Mouse (Mus musculus) midbrain, embryonic 14.5 days (tissue): Measurements from ENCODE around the gene Avil. TPM values are rescaled to one million over a fixed set of nuclear protein-coding genes. Genes with fewer than 3 reads are reported as not detected.

Experiments
- ATAC-seq: fragments of 200-750 bp; cut with Nextera tagmentation; 2 replicates; pipeline ENCODE4 v1.8.0; 2017; ENCODE audit warnings: moderate number of reproducible peaks, moderate library complexity; ENCODE audit not compliant: low FRiP score, low TSS enrichment
- DNase-seq: peaks from one replicate; pipeline ENCODE4 v3.0.0-alpha.2; 2015
- H3K27ac ChIP-seq: fragments of 300-500 bp; sonication (generic); replicated peaks from 2 replicates; pipeline ENCODE4 v1.5.1; 2014; ENCODE audit warnings: mild to moderate bottlenecking, low read depth, low read length, moderate library complexity
- H3K27me3 ChIP-seq: fragments of 300-500 bp; sonication (generic); 2 replicates; pipeline ENCODE4 v1.6.1; 2014; ENCODE audit warnings: low read length, control low read depth, mixed read lengths; ENCODE audit not compliant: control insufficient read depth, insufficient read depth
- H3K36me3 ChIP-seq: fragments of 300-500 bp; sonication (generic); 2 replicates; pipeline ENCODE4 v1.6.1; 2014; ENCODE audit warnings: low read length, control low read depth; ENCODE audit not compliant: control insufficient read depth, insufficient read depth
- H3K4me1 ChIP-seq: fragments of 300-500 bp; sonication (generic); 2 replicates; pipeline ENCODE4 v1.6.1; 2014; ENCODE audit warnings: mild to moderate bottlenecking, antibody characterized with exemption, low read length, control low read depth; ENCODE audit not compliant: control insufficient read depth, insufficient read depth
- H3K4me2 ChIP-seq: fragments of 300-500 bp; sonication (generic); 2 replicates; pipeline ENCODE4 v1.6.1; 2014; ENCODE audit warnings: mild to moderate bottlenecking, low read length, moderate library complexity
- H3K4me3 ChIP-seq: fragments of 300-500 bp; sonication (generic); replicated peaks from 2 replicates; pipeline ENCODE4 v1.5.1; 2014; ENCODE audit warnings: low read depth, low read length
- H3K9ac ChIP-seq: fragments of 300-500 bp; sonication (generic); replicated peaks from 2 replicates; pipeline ENCODE4 v1.6.1; 2014; ENCODE audit warnings: mild to moderate bottlenecking, low read length, moderate library complexity
- H3K9me3 ChIP-seq: fragments of 300-500 bp; sonication (generic); 2 replicates; pipeline ENCODE4 v1.6.1; 2016; ENCODE audit warnings: low read length, control low read depth, mixed read lengths; ENCODE audit not compliant: control insufficient read depth
- WGBS: fragments of 180-500 bp; shearing (Covaris S2); extraction: QIAGEN DNeasy Blood & Tissue Kit; methylation state at CpG from one replicate; pipeline ENCODE4 v1.1.7; 2014; 5-methylcytosine and 5-hydroxymethylcytosine counted together
- polyA plus RNA-seq: library from polyadenylated mRNA; unstranded; fragments of >200 nt; fragmentation: Nextera tagmentation; extraction: Ambion mirVana; gene quantifications from 2 replicates; pipeline ENCODE4 v1.2.1, GENCODE M21; 2014

Gene Avil
- polyA plus RNA-seq, 1 experiment from 2014 or later, result 2.1 TPM

DNA sequence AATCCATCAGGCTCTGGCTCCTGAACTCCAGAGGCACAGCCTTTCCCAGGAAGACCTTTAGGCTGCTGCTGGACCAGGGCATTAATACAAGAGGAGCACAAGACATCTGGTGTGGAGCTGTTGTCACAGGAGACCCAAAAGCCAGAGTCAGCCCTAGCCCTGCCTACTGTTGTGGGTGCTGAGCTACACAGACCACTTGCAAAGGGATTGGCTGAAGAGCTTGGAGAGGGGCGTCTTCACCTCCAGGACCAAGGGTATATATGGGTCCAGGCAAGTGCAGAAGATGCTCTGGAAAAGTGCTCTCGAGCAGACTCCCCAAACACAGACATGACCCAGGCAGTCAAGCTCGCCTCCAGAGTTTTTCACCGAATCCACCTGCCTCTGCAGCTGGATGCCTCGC, 47.4 kb downstream of the Avil start, which contains the start of gene Cyp27b1:
TSS of gene Cyp27b1 (plus strand) at position 297 of the 400 bp plus-strand sequence.
- Histone ChIP-seq H3K4me3 (no peak within 1 kb of the TSS), H3K36me3 (peaks cover 5% of the 10 kb centered on the region; the same call in 1 of the 2 replicates), H3K9ac (no peak within 1 kb of the TSS), H3K9me3 (no peaks in the 10 kb centered on the region), H3K4me1 (no peaks in the 10 kb centered on the region), H3K4me2 (no peak within 1 kb of the TSS), H3K27me3 (peaks cover 41% of the 10 kb centered on the region), H3K27ac (no peak within 1 kb of the TSS)
- DNase-seq, result no peak
- 23% methylated on average over 5 of the region's 5 CpGs for whole genome bisulfite sequencing
- ATAC-seq, result no peak

DNA sequence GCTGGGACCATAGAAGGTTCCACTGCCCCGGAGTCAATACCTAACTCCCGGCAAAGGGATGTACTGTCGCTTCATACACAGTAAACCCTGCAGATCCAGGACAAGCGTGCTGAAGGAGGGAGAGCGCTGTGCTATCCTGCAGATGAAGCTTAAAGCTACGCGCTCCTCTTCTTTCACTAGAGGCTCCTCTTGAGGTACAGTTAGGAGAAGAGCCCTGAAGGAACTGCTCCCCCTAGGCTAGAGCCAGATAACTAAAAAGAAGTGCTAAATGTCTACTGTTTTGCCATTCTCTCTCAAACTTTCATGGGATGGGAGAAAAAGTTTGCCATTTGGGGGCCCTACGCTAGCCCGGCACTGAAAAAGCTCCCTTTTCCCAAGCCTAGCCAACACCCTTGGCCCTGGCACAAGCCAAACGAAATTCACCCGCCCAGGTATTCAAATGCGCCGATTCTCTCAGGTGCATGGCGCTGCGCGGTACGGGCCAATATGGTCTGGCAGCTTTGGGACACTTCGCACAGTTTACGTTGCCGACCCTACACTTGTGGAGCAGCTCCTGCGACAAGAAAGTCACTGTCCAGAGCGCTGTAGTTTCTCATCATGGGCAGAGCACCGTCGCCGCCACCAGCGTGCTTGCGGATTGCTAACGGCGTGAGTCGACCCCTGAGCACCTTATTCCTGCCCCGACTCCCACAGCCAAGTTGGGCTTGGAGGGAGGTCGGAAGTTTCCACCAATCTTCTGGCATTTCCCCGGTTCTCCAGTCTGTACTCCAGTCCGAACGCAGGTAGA, 48.3 kb downstream of the Avil start:
- DNase-seq, result no peak
- no peak for ATAC-seq
- peaks cover 10% of the 10 kb centered on the region for H3K36me3 ChIP-seq
- no peaks in the 10 kb centered on the region for H3K4me1 ChIP-seq
- no peak overlapping the region for H3K9ac ChIP-seq
- H3K9me3 ChIP-seq, result no peaks in the 10 kb centered on the region
- no peak overlapping the region for H3K4me2 ChIP-seq
- H3K4me3 ChIP-seq, result no peak overlapping the region
- 4% methylated on average over 35 of the region's 35 CpGs for WGBS
- no peak overlapping the region for H3K27ac ChIP-seq
- H3K27me3 ChIP-seq, result peaks cover 41% of the 10 kb centered on the region

DNA sequence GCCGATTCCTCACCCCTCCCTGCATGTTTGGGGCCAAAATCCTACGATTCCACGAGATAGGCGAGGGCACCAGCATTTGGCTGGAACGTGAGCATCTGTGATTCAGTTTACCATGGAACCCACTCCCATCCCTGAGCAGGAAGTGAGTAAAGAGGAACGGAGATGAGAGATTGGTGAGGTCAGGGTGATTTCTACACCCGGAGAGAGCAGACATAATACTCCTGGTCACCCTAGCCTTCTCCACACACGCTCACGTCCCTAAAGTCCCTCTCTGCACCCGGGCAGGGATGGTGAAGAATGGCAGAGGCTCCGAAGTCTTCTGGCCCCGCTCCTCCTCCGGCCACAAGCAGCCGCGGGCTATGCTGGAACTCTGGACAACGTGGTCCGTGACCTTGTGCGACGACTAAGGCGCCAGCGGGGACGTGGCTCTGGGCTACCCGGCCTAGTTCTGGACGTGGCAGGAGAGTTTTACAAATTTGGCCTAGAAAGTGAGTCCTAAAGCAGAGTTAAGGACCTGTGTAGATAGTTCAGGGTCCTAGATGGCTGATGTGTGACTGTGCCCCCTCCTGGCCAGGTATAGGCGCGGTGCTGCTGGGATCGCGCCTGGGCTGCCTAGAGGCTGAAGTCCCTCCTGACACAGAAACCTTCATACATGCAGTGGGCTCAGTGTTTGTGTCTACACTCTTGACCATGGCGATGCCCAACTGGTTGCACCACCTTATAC, 49.0 kb downstream of the Avil start:
- ATAC-seq (no peak), DNase-seq (no peak)
- peaks cover 41% of the 10 kb centered on the region for H3K27me3 ChIP-seq
- H3K4me1 ChIP-seq, result no peaks in the 10 kb centered on the region
- no peak overlapping the region for H3K4me3 ChIP-seq
- no peaks in the 10 kb centered on the region for H3K9me3 ChIP-seq
- H3K36me3 ChIP-seq, result peaks cover 18% of the 10 kb centered on the region
- no peak overlapping the region for H3K4me2 ChIP-seq
- H3K27ac ChIP-seq, result no peak overlapping the region
- no peak overlapping the region for H3K9ac ChIP-seq
- 3% methylated on average over 29 of the region's 29 CpGs for WGBS

DNA sequence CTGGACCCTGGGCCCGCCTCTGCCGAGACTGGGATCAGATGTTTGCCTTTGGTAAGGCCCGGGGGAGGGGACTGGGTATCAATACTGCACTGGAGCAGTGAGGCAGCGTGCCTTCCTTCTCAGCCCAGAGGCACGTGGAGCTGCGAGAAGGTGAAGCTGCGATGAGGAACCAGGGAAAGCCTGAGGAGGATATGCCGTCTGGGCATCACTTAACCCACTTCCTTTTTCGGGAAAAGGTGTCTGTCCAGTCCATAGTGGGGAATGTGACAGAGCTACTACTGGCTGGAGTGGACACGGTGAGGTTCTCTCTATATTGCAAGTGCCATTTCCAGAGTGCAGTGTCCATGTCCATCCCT, 49.6 kb downstream of the Avil start:
- ATAC-seq, result peak; percentile 28; the same call in 1 of the 2 replicates

DNA sequence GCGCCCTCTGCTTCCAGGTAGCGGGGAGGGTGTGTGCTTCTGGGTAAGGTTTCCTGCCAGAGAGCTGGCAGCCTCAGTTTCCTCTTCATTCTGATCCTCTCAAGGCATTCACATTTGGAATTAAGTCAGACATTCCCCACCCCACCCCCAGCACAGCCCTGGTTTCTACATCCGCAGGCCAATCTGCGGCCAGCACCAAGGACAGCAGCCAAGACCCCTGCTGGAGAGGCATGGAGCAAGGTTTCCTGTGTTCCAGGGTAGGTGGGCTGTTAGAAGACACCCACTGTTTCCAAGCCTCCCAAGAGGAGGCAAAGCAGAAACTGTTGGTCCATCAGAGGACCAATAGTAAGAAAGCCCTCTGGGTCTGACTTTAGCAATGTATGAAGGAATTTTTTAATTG, 54.1 kb downstream of the Avil start:
- Histone ChIP-seq H3K27me3 (peaks cover 19% of the 10 kb centered on the region), H3K4me3 (no peak overlapping the region), H3K9me3 (no peaks in the 10 kb centered on the region), H3K9ac (no peak overlapping the region), H3K4me1 (peaks cover 13% of the 10 kb centered on the region; the same call in 1 of the 2 replicates), H3K36me3 (peaks cover 52% of the 10 kb centered on the region), H3K27ac (no peak overlapping the region), H3K4me2 (no peak overlapping the region)
- ATAC-seq (no peak), DNase-seq (no peak)
- WGBS, result 75% methylated on average over 4 of the region's 4 CpGs

More for the DNA sequence above, 49.6 kb downstream of the Avil start:
- Histone ChIP-seq H3K36me3 (peaks cover 23% of the 10 kb centered on the region), H3K9ac (no peak overlapping the region), H3K9me3 (no peaks in the 10 kb centered on the region), H3K4me1 (no peaks in the 10 kb centered on the region), H3K27ac (no peak overlapping the region), H3K4me2 (no peak overlapping the region), H3K27me3 (peaks cover 41% of the 10 kb centered on the region), H3K4me3 (no peak overlapping the region)
- WGBS, result 22% methylated on average over 10 of the region's 10 CpGs
- DNase-seq, result no peak

DNA sequence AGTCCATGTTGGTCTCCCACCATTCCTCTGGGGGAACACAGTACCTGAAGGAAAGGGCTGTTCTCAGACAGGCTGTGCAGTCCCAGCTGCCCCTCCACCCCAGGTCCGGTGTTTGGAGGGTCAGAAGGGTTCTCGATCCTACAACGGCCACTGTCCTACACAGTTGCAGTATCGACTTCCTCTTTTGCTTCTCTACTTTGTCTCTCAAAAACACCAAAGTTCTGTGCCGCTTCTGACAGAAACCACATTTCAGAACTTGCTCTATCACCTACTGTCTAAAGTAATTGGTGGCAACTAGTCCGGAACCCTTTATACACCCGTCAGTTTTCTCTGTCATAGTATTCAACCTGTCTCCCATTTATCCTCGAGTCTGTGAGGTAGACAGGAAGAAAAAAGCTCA, 54.9 kb downstream of the Avil start:
- Histone ChIP-seq H3K4me1 (peaks cover 13% of the 10 kb centered on the region; the same call in 1 of the 2 replicates), H3K36me3 (peaks cover 52% of the 10 kb centered on the region), H3K4me3 (no peak overlapping the region), H3K9me3 (no peaks in the 10 kb centered on the region), H3K4me2 (no peak overlapping the region), H3K27ac (no peak overlapping the region), H3K9ac (no peak overlapping the region), H3K27me3 (peaks cover 11% of the 10 kb centered on the region)
- ATAC-seq, result no peak
- DNase-seq, result no peak
- WGBS, result 95% methylated on average over 8 of the region's 8 CpGs

DNA sequence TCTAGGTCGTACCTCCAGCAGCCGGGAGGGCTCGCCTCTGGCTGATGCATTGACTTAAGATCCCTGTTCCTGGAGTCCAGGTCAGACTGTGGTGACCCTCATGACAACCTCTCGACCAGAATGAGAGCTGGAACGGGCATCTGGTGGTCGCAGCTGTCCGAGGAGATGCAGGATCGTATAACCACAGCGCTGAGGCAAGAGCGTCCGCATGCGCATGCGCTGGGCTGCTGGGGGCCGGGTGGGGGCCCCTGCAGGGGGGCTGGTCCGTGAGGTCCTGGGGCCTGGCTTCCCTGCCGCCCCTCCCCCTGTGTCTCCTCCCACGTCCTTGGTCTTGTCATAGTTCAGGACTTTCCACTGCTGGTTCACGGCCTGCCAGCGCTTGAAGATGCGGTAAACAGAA, 56.0 kb downstream of the Avil start:
- 93% methylated on average over 20 of the region's 20 CpGs for WGBS
- 0 out of 2 replicates have a peak, but pooled peaks cover under 1% of the 10 kb centered on the region for H3K27me3 ChIP-seq
- no peak overlapping the region for H3K27ac ChIP-seq
- H3K9ac ChIP-seq, result no peak overlapping the region
- no peak for ATAC-seq
- H3K4me1 ChIP-seq, result peaks cover 17% of the 10 kb centered on the region; the same call in 1 of the 2 replicates
- peaks cover 52% of the 10 kb centered on the region for H3K36me3 ChIP-seq
- H3K9me3 ChIP-seq, result no peaks in the 10 kb centered on the region
- no peak overlapping the region for H3K4me2 ChIP-seq
- H3K4me3 ChIP-seq, result no peak overlapping the region
- DNase-seq, result no peak

DNA sequence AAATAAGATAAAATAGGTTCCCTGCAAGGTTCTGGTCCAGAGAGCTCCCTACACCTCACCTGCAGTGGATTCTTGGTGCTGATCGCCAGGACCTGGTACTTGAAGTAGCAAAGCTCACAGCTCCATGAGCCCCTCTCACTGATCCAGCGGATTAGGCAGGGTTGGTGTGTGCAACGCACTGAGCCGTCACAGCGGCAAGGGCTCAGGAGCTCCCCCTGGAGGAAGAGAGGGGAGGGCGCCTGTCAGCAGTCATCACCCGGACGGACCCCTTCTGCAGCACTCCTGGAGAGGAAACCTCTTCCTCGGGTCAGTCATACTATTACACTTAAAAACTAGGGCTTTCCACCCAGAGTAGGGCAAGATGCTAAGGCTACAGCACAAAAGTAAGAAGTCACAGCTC, 57.7 kb downstream of the Avil start:
- H3K4me2 ChIP-seq, result peak overlapping the region; percentile 75
- no peak overlapping the region; the same call in 1 of the 2 replicates for H3K9ac ChIP-seq
- H3K27ac ChIP-seq, result no peak overlapping the region
- no peaks in the 10 kb centered on the region for H3K27me3 ChIP-seq
- ATAC-seq (no peak), DNase-seq (peak; percentile 90)
- under 1% methylated on average over 9 of the region's 9 CpGs for WGBS
- peaks cover 46% of the 10 kb centered on the region for H3K36me3 ChIP-seq
- peaks cover 29% of the 10 kb centered on the region; the same call in 1 of the 2 replicates for H3K4me1 ChIP-seq
- no peaks in the 10 kb centered on the region for H3K9me3 ChIP-seq
- peak overlapping the region; percentile 90 for H3K4me3 ChIP-seq
